8 mouse cellular contexts compared by ENCODE assay signal in the genomic region with DNA sequence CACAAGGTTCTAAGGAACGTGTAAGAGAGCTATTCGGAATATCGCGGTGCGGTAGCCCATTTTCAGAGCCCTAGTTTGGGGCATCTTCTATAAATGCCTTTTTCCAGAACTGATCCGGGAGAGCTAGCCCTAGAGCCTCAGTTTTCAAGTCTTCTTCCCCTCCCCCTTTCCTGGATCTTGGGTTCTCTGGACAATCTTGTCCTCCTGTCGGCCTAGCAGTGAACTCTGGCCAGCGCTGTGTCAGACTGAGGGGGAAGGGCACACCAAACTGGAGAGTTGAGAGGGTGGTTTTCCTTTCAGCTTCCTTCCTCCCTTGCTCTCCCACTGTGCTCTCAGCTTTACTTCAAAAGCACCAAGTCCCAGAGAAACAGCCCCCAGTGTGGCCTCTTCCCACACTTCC. TPM values are rescaled to one million over a fixed set of nuclear protein-coding genes. Genes with fewer than 3 reads are reported as not detected.
A peak's percentile ranks its signal among the peaks of the same experiment; 100 is the strongest.
DNase-seq lines count a peak whose midpoint lies in the region; TF ChIP-seq lines count a peak whose summit lies in the region.

No protein-coding gene starts in this region.

- peak; percentile 38 for TF ChIP-seq CTCF in heart, adult 2 months (IDR thresholded peaks at IDR 0.05)
- peak; percentile 14; the same call in 1 of the 2 replicates for TF ChIP-seq CTCF in lung, adult 2 months (IDR thresholded peaks at IDR 0.05; ENCODE audit: insufficient read depth, low read length)

- H3K27me3 ChIP-seq in heart, adult 2 months (ENCODE audit: control insufficient read depth, insufficient read depth, low read length), result no peaks in the 10 kb centered on the region

- intact Hi-C loops in heart, adult 2 months (cut with DNase I), result loop anchor here (10.0 kb wide), 1 partner anchor 398 kb away; a partner anchor contains a TSS
- intact Hi-C loops in gastrocnemius, postnatal 14 days (cut with DNase I; ENCODE audit: low total_unique reads), result no loop called here

- H3K4me1 ChIP-seq in heart, adult 2 months (ENCODE audit: control insufficient read depth, insufficient read depth, low read length), result peaks cover 4% of the 10 kb centered on the region
- peaks cover 3% of the 10 kb centered on the region; the same call in 1 of the 2 replicates for H3K4me1 ChIP-seq in lung, adult 2 months (ENCODE audit: control insufficient read depth, insufficient read depth, low read length)

- H3K4me3 ChIP-seq in heart, adult 2 months, result peak overlapping the region; percentile 78
- H3K4me3 ChIP-seq in lung, adult 2 months (replicated peaks; ENCODE audit: extremely low read depth, low read depth, low read length), result peak overlapping the region; percentile 89

- peak overlapping the region; percentile 77 for H3K27ac ChIP-seq in heart, adult 2 months

- 12% methylated on average over 8 of the region's 8 CpGs for WGBS in heart, adult 2 months
- 2% methylated on average over 8 of the region's 8 CpGs for WGBS in lung, adult 2 months

- no peaks in the 10 kb centered on the region; the same call in 1 of the 2 replicates for H3K79me2 ChIP-seq in heart, adult 2 months (replicated peaks; ENCODE audit: control insufficient read depth, insufficient read depth, low read length)

- H3K36me3 ChIP-seq in heart, adult 2 months (ENCODE audit: control insufficient read depth, insufficient read depth, low read length), result peaks cover 11% of the 10 kb centered on the region

- 0 out of 2 replicates have a peak, but pooled peaks have one; percentile 18 for TF ChIP-seq POLR2A in heart, adult 2 months (IDR thresholded peaks at IDR 0.05; ENCODE audit: insufficient read depth, low read depth, low read length)
- TF ChIP-seq POLR2A in lung, adult 2 months (IDR thresholded peaks at IDR 0.05; ENCODE audit: borderline replicate concordance, extremely low read depth, low read depth, low read length), result peak; percentile 44; the same call in 1 of the 2 replicates

- TF ChIP-seq EP300 in heart, adult 2 months (IDR thresholded peaks at IDR 0.05; ENCODE audit: insufficient read depth, low read depth, low read length), result no peak

- peak overlapping the region; percentile 92 for H3K9ac ChIP-seq in heart, adult 2 months (ENCODE audit: low read depth, low read length)

- DNase-seq in B cell, adult 2 months, result peak; percentile 1 to 3
- peak; percentile 50 for DNase-seq in adrenal gland, postnatal 10 days
- DNase-seq in heart, adult 2 months, result peak; percentile 33 to 34
- peak; percentile 64 for DNase-seq in kidney, adult 11 months
- peak; percentile 35 for DNase-seq in lung, adult 2 months
- DNase-seq in retina, embryonic 14.5 days (ENCODE audit: low spot score), result peak; percentile 34
- no peak for DNase-seq in cerebellum, adult 8-10 months
- DNase-seq in gastrocnemius, postnatal 14 days, result no peak

RNA-seq across cellular contexts. Expression of a gene that starts 1.0 kb away (rescaled TPM):
- 10 to 100 TPM; 11.6 to 15.4 TPM for total RNA-seq in adrenal gland, postnatal 10 days (2021)
- total RNA-seq in heart, adult 2 months (2021), result 10 to 100 TPM; 12.8 to 13.7 TPM
- polyA plus RNA-seq in heart, adult 2 months (2012; rRNA removed), result 10.7 and 17.0 TPM in 2 replicates
- 22.8 and 33.5 TPM in 2 replicates for polyA plus RNA-seq in lung, adult 2 months (2012; rRNA removed)
- total RNA-seq in gastrocnemius, postnatal 14 days (2021), result 1 to 10 TPM; 4.8 to 4.9 TPM

RNA-seq across cellular contexts. Expression of a gene that starts 35.0 kb away (rescaled TPM):
- not detected for total RNA-seq in adrenal gland, postnatal 10 days (2021)
- total RNA-seq in heart, adult 2 months (2021), result not detected
- polyA plus RNA-seq in heart, adult 2 months (2012; rRNA removed), result not detected in 2 replicates
- polyA plus RNA-seq in lung, adult 2 months (2012; rRNA removed), result not detected in 2 replicates
- not detected for total RNA-seq in gastrocnemius, postnatal 14 days (2021)

RNA-seq across cellular contexts. Expression of a gene that starts 43.0 kb away (rescaled TPM):
- not detected for total RNA-seq in adrenal gland, postnatal 10 days (2021)
- total RNA-seq in heart, adult 2 months (2021), result not detected
- not detected in 2 replicates for polyA plus RNA-seq in heart, adult 2 months (2012; rRNA removed)
- 0.11 and 0.13 TPM in 2 replicates for polyA plus RNA-seq in lung, adult 2 months (2012; rRNA removed)
- not detected for total RNA-seq in gastrocnemius, postnatal 14 days (2021)

RNA-seq across cellular contexts. Expression of a gene that starts 53.5 kb away (rescaled TPM):
- total RNA-seq in adrenal gland, postnatal 10 days (2021), result not detected
- total RNA-seq in heart, adult 2 months (2021), result not detected
- not detected in 2 replicates for polyA plus RNA-seq in heart, adult 2 months (2012; rRNA removed)
- polyA plus RNA-seq in lung, adult 2 months (2012; rRNA removed), result not detected in 2 replicates
- not detected for total RNA-seq in gastrocnemius, postnatal 14 days (2021)

Comparison
In these comparisons a context has a peak if more than half of its experiments do, and no peak if none do; other contexts are left out.
1. DNase-seq: peak in B cell, adult 2 months (2 of 2), adrenal gland, postnatal 10 days (single experiment), heart, adult 2 months (2 of 2), kidney, adult 11 months (single experiment), lung, adult 2 months (single experiment) and retina, embryonic 14.5 days (single experiment); none in cerebellum, adult 8-10 months (single experiment) and gastrocnemius, postnatal 14 days (single experiment).